Mouse (Mus musculus) liver, embryonic 13.5 days (tissue): ENCODE results near the gene Mybl2. TPM values are rescaled to one million over a fixed set of nuclear protein-coding genes. Genes with fewer than 3 reads are reported as not detected.

Experiments used
- ATAC-seq: fragments of 200-750 bp; cut with Nextera tagmentation; 2 replicates; pipeline ENCODE4 v1.8.0; 2017; ENCODE audit warnings: low read depth, mild to moderate bottlenecking, moderate number of reproducible peaks, moderate library complexity
- DNase-seq: peaks from one replicate; pipeline ENCODE4 v3.0.0; 2022
- H3K27ac ChIP-seq: fragments of 300-500 bp; sonication (generic); 2 replicates; pipeline ENCODE4 v1.5.1; 2015; ENCODE audit warnings: moderate library complexity, mild to moderate bottlenecking, inconsistent platforms
- H3K27me3 ChIP-seq: fragments of 300-500 bp; sonication (generic); 2 replicates; pipeline ENCODE4 v1.6.1; 2015; ENCODE audit warnings: mild to moderate bottlenecking, inconsistent platforms
- H3K36me3 ChIP-seq: fragments of 300-500 bp; sonication (generic); 2 replicates; pipeline ENCODE4 v1.6.1; 2015; ENCODE audit warnings: mild to moderate bottlenecking, inconsistent platforms
- H3K4me1 ChIP-seq: fragments of 300-500 bp; sonication (generic); replicated peaks from 2 replicates; pipeline ENCODE4 v1.6.1; 2015; ENCODE audit warnings: inconsistent platforms
- H3K4me2 ChIP-seq: fragments of 300-500 bp; sonication (generic); 2 replicates; pipeline ENCODE4 v1.6.1; 2015; ENCODE audit warnings: inconsistent platforms, mild to moderate bottlenecking, moderate library complexity
- H3K4me3 ChIP-seq: fragments of 300-500 bp; sonication (generic); replicated peaks from 2 replicates; pipeline ENCODE4 v1.5.1; 2015; ENCODE audit warnings: mild to moderate bottlenecking, inconsistent platforms
- H3K9ac ChIP-seq: fragments of 300-500 bp; sonication (generic); 2 replicates; pipeline ENCODE4 v1.6.1; 2015; ENCODE audit warnings: mild to moderate bottlenecking, inconsistent platforms
- H3K9me3 ChIP-seq: fragments of 300-500 bp; sonication (generic); replicated peaks from 2 replicates; pipeline ENCODE4 v1.6.1; 2016; ENCODE audit warnings: inconsistent platforms
- WGBS: fragments of 180-500 bp; shearing (Covaris S2); methylation state at CpG from one replicate; pipeline ENCODE4 v1.1.7; 2015; ENCODE audit not compliant: insufficient replicate concordance; 5-methylcytosine and 5-hydroxymethylcytosine counted together
- polyA plus RNA-seq: library from polyadenylated mRNA; unstranded; fragments of >200 nt; fragmentation: Nextera tagmentation; extraction: Ambion mirVana; gene quantifications from 2 replicates; pipeline ENCODE4 v1.2.1, GENCODE M21; 2015

Mybl2 gene
- polyA plus RNA-seq, 1 experiment from 2014 or later: 45.7 TPM

- Histone ChIP-seq H3K36me3 (peaks cover 99% of the 10 kb centered on the region), H3K9me3 (no peaks in the 10 kb centered on the region), H3K4me3 (no peak overlapping the region), H3K27ac (no peak overlapping the region), H3K9ac (no peak overlapping the region), H3K4me2 (no peak overlapping the region), H3K4me1 (no peaks in the 10 kb centered on the region), H3K27me3 (no peaks in the 10 kb centered on the region)
- ATAC-seq (peak; percentile 57; the same call in 1 of the 2 replicates), DNase-seq (no peak)
- WGBS: 73% methylated on average over 3 of the region's 3 CpGs
These were observed 17.1 kb downstream of the Mybl2 start for GRCm38 (mm10) chr2:163071590-163071989.

- peaks cover 99% of the 10 kb centered on the region for H3K36me3 ChIP-seq
- H3K27ac ChIP-seq: no peak overlapping the region
- no peaks in the 10 kb centered on the region for H3K4me1 ChIP-seq
- H3K4me3 ChIP-seq: no peak overlapping the region
- DNase-seq (no peak), ATAC-seq (no peak)
- H3K9ac ChIP-seq: no peak overlapping the region
- H3K4me2 ChIP-seq: no peak overlapping the region
- 88% methylated on average over 9 of the region's 9 CpGs for WGBS
- H3K27me3 ChIP-seq: no peaks in the 10 kb centered on the region
- no peaks in the 10 kb centered on the region for H3K9me3 ChIP-seq
These were observed 18.7 kb downstream of the Mybl2 start for GRCm38 (mm10) chr2:163073023-163073757.

- ATAC-seq: no peak
These were observed 19.5 kb downstream of the Mybl2 start for GRCm38 (mm10) chr2:163074006-163074405.

DNA sequence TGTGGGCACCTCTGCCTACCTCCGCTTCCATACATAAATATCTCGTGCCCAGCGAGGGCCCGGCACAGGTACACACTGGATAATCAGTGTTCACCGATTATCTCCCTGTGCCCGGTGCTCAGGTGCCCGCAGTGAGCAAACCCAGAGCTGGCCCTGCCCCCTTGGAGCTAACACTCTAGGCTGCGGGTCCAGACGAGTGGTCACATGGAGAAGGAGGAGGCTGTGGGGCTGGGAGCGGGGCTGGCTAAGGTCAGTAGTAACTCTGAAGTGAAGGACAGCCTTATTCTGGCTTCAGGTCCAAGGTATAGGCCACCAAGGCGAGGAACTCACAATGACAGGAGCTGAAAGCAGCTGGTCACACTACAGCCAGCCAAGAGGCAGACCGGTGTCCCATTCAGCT, 20.3 kb downstream of the Mybl2 start:
- Histone ChIP-seq H3K36me3 (peaks cover 99% of the 10 kb centered on the region), H3K4me1 (no peaks in the 10 kb centered on the region), H3K27me3 (no peaks in the 10 kb centered on the region), H3K27ac (no peak overlapping the region), H3K9me3 (no peaks in the 10 kb centered on the region), H3K9ac (no peak overlapping the region), H3K4me2 (no peak overlapping the region), H3K4me3 (no peak overlapping the region)
- DNase-seq: no peak
- 92% methylated on average over 12 of the region's 12 CpGs for WGBS
- no peak for ATAC-seq

More at GRCm38 (mm10) chr2:163074006-163074405, 19.5 kb downstream of the Mybl2 start:
- no peaks in the 10 kb centered on the region for H3K9me3 ChIP-seq
- no peak overlapping the region for H3K9ac ChIP-seq
- 83% methylated on average over 7 of the region's 7 CpGs for WGBS
- no peak overlapping the region for H3K4me3 ChIP-seq
- H3K27me3 ChIP-seq: no peaks in the 10 kb centered on the region
- H3K4me1 ChIP-seq: no peaks in the 10 kb centered on the region
- H3K27ac ChIP-seq: no peak overlapping the region
- no peak overlapping the region for H3K4me2 ChIP-seq
- DNase-seq: no peak
- H3K36me3 ChIP-seq: peaks cover 99% of the 10 kb centered on the region

DNA sequence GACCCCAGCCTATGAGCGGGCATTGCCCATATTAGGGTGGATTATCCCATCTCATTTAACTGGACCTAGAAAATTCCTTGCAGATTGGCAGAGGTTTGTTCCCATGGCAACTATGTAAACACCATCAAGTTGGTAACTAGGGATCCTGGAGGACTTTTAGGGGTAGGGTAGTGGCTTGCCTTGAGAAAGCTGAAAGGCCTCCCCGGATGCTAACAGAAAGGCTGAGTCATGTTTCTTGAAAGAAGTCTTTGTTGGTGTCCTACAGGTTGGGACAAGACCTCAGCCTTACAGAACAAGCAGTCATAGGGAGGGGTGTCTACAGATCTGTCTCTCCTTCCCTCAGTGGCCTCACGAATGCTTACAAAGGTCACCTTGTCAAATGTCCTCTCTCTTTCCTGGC, 20.7 kb downstream of the Mybl2 start:
- H3K4me3 ChIP-seq: no peak overlapping the region
- H3K9me3 ChIP-seq: no peaks in the 10 kb centered on the region
- no peak overlapping the region for H3K27ac ChIP-seq
- no peak for DNase-seq
- no peaks in the 10 kb centered on the region for H3K4me1 ChIP-seq
- WGBS: 84% methylated on average over 3 of the region's 3 CpGs
- peaks cover 98% of the 10 kb centered on the region for H3K36me3 ChIP-seq
- H3K9ac ChIP-seq: no peak overlapping the region
- no peak overlapping the region for H3K4me2 ChIP-seq
- H3K27me3 ChIP-seq: no peaks in the 10 kb centered on the region
- no peak for ATAC-seq

DNA sequence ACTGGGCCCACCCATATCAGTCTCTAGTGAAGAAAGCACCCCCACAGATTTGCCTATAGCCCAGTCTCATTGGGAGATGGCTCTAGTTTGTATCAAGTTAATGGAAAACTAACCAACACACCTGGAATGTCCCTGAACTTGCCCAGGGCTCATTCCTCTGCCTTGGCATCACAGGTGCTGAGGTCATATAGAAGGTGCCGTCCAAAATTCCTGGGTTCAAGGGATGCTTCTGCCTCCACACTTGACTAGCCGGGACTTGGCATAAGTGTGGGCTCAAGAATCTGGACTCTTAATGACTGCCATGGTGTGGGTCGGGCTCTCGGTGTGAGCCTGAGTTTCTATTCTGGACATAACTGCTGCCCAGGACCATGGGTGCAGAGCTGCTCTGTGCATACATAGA, 24.6 kb downstream of the Mybl2 start:
- H3K4me3 ChIP-seq: no peak overlapping the region

DNA sequence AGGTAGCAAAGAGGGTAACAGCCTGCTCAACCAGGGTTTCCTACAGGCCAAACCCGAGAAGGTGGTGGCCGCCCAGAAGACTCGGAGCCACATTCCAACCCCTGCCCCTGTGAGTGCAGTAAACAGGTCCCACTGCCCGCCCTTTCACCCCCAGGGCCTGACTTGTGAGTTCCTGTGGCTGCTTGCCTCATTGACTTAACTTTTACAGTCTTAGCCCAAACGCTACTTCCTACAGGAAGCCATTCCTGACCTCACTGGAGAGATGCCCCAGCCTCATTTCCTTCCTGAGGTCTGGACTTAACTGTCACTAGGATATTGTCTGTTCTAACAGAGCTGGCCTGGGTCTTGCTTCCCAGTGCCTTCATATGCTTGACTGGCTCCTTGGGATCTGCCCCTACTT, 28.1 kb downstream of the Mybl2 start:
- no peak overlapping the region for H3K4me3 ChIP-seq
- no peak overlapping the region for H3K4me2 ChIP-seq
- no peaks in the 10 kb centered on the region for H3K4me1 ChIP-seq
- ATAC-seq: no peak
- no peaks in the 10 kb centered on the region for H3K9me3 ChIP-seq
- H3K9ac ChIP-seq: no peak overlapping the region
- no peak overlapping the region for H3K27ac ChIP-seq
- peaks cover 69% of the 10 kb centered on the region for H3K36me3 ChIP-seq
- 42% methylated on average over 5 of the region's 5 CpGs for WGBS
- no peak for DNase-seq
- H3K27me3 ChIP-seq: no peaks in the 10 kb centered on the region

More for the DNA sequence above, 24.6 kb downstream of the Mybl2 start:
- H3K27ac ChIP-seq: no peak overlapping the region
- H3K9ac ChIP-seq: no peak overlapping the region
- no peak overlapping the region for H3K4me2 ChIP-seq
- WGBS: 89% methylated on average over 4 of the region's 4 CpGs
- ATAC-seq: no peak
- no peaks in the 10 kb centered on the region for H3K9me3 ChIP-seq
- no peak for DNase-seq
- H3K4me1 ChIP-seq: no peaks in the 10 kb centered on the region
- H3K27me3 ChIP-seq: no peaks in the 10 kb centered on the region
- H3K36me3 ChIP-seq: peaks cover 92% of the 10 kb centered on the region

DNA sequence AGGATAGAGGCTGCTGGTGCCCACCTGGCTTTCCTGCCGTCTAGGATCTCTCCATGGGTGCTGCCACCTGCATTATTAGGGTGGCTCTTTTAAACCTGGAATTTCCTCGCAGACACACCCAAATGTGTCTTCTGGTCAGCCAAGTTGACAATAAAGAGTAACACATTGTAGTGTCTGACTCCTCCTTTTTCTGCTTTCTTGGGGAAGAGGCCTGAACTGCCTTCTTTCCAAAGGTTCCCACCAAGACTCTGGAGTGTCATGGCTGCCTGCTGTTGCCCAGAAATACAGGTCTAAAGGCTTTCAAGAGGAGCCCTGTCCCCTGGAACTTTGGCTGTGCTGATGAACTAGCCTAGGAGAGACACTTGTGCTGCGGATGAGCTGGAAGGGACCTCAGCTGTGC, 30.0 kb downstream of the Mybl2 start:
- no peak overlapping the region for H3K9ac ChIP-seq
- H3K27me3 ChIP-seq: no peaks in the 10 kb centered on the region
- H3K36me3 ChIP-seq: peaks cover 50% of the 10 kb centered on the region
- 77% methylated on average over 3 of the region's 3 CpGs for WGBS
- H3K27ac ChIP-seq: no peak overlapping the region
- H3K4me2 ChIP-seq: no peak overlapping the region
- DNase-seq: no peak
- H3K9me3 ChIP-seq: no peaks in the 10 kb centered on the region
- no peak for ATAC-seq
- no peaks in the 10 kb centered on the region for H3K4me1 ChIP-seq
- no peak overlapping the region for H3K4me3 ChIP-seq

DNA sequence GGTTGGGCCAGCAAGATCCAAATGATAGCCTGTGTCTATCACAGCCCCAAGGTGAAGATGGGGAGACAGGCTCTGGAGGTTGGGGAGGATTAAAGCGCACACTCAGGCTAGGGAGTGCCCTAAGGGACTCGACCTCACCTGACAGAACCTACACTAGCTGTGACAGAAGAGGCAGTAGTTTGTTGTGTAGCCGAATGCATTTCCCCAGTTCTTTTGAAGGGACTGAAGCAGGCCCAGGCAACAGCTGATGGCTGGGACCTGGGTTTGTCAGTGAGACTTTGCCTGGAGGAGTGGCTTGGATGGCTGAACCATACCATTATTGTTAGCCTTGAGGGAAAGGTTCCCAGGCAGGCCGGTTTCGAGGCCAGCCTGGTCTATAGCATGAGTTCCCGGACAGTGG, 30.6 kb downstream of the Mybl2 start:
- H3K9ac ChIP-seq: no peak overlapping the region
- H3K27ac ChIP-seq: no peak overlapping the region
- ATAC-seq (no peak), DNase-seq (no peak)
- H3K9me3 ChIP-seq: no peaks in the 10 kb centered on the region
- no peak overlapping the region for H3K4me2 ChIP-seq
- no peaks in the 10 kb centered on the region for H3K27me3 ChIP-seq
- peaks cover 44% of the 10 kb centered on the region for H3K36me3 ChIP-seq
- H3K4me3 ChIP-seq: no peak overlapping the region
- no peaks in the 10 kb centered on the region for H3K4me1 ChIP-seq
- 78% methylated on average over 6 of the region's 6 CpGs for WGBS

GRCm38 (mm10) chr2:163086561-163086960, 32.1 kb downstream of the Mybl2 start:
- H3K27ac ChIP-seq: no peak overlapping the region
- H3K4me3 ChIP-seq: no peak overlapping the region
- no peak for DNase-seq
- 44% methylated on average over 8 of the region's 8 CpGs for WGBS
- peaks cover 33% of the 10 kb centered on the region for H3K36me3 ChIP-seq
- H3K9ac ChIP-seq: no peak overlapping the region
- H3K27me3 ChIP-seq: no peaks in the 10 kb centered on the region
- no peak for ATAC-seq
- H3K4me2 ChIP-seq: no peak overlapping the region
- no peaks in the 10 kb centered on the region for H3K9me3 ChIP-seq
- no peaks in the 10 kb centered on the region for H3K4me1 ChIP-seq

GRCm38 (mm10) chr2:163087728-163088127, 33.2 kb downstream of the Mybl2 start, which contains the start of gene Gtsf1l:
Gtsf1l (minus strand) TSS chr2:163087855.
- peaks cover 22% of the 10 kb centered on the region for H3K36me3 ChIP-seq
- H3K9ac ChIP-seq: no peak within 1 kb of the TSS
- DNase-seq (no peak), ATAC-seq (no peak)
- H3K27me3 ChIP-seq: no peaks in the 10 kb centered on the region
- no peak within 1 kb of the TSS for H3K4me2 ChIP-seq
- H3K9me3 ChIP-seq: no peaks in the 10 kb centered on the region
- no peak within 1 kb of the TSS for H3K4me3 ChIP-seq
- no peak within 1 kb of the TSS for H3K27ac ChIP-seq
- H3K4me1 ChIP-seq: no peaks in the 10 kb centered on the region
- 76% methylated on average over 9 of the region's 9 CpGs for WGBS

GRCm38 (mm10) chr2:163089475-163090123, 35.1 kb downstream of the Mybl2 start:
- Histone ChIP-seq H3K27ac (no peak overlapping the region), H3K36me3 (peaks cover 6% of the 10 kb centered on the region), H3K4me1 (no peaks in the 10 kb centered on the region), H3K4me3 (no peak overlapping the region), H3K4me2 (no peak overlapping the region), H3K27me3 (no peaks in the 10 kb centered on the region), H3K9ac (no peak overlapping the region), H3K9me3 (no peaks in the 10 kb centered on the region)
- no peak for ATAC-seq
- no peak for DNase-seq
- 51% methylated on average over 5 of the region's 5 CpGs for WGBS
